Mouse (Mus musculus) neural tube, embryonic 11.5 days (tissue): ENCODE results near the gene Aqp7. TPM values are rescaled to one million over a fixed set of nuclear protein-coding genes. Genes with fewer than 3 reads are reported as not detected.

ENCODE experiments used
- ATAC-seq: fragments of 200-750 bp; cut with Nextera tagmentation; 2 replicates; pipeline ENCODE4 v1.8.0; 2017; ENCODE audit warnings: moderate number of reproducible peaks, mild to moderate bottlenecking, moderate TSS enrichment, moderate library complexity; ENCODE audit not compliant: insufficient read depth, low FRiP score, low TSS enrichment
- DNase-seq: peaks from one replicate; pipeline ENCODE4 v3.0.0-alpha.2; 2015; ENCODE audit warnings: low spot score
- H3K27ac ChIP-seq: fragments of 300-500 bp; sonication (generic); 2 replicates; pipeline ENCODE4 v1.5.1; 2014; ENCODE audit warnings: low read depth, mild to moderate bottlenecking, low read length
- H3K27me3 ChIP-seq: fragments of 300-500 bp; sonication (generic); 2 replicates; pipeline ENCODE4 v1.6.1; 2014; ENCODE audit warnings: mild to moderate bottlenecking, low read length, mixed read lengths; ENCODE audit not compliant: control insufficient read depth, insufficient read depth
- H3K36me3 ChIP-seq: fragments of 300-500 bp; sonication (generic); 2 replicates; pipeline ENCODE4 v1.6.1; 2014; ENCODE audit warnings: mild to moderate bottlenecking, low read length, moderate library complexity, mixed read lengths; ENCODE audit not compliant: control insufficient read depth, insufficient read depth
- H3K4me1 ChIP-seq: fragments of 300-500 bp; sonication (generic); 2 replicates; pipeline ENCODE4 v1.6.1; 2014; ENCODE audit warnings: low read length, mixed read lengths; ENCODE audit not compliant: control insufficient read depth, insufficient read depth
- H3K4me2 ChIP-seq: fragments of 300-500 bp; sonication (generic); 2 replicates; pipeline ENCODE4 v1.6.1; 2014; ENCODE audit warnings: low read depth, mild to moderate bottlenecking, moderate library complexity
- H3K4me3 ChIP-seq: fragments of 300-500 bp; sonication (generic); 2 replicates; pipeline ENCODE4 v1.5.1; 2014; ENCODE audit warnings: low read depth, low read length
- H3K9ac ChIP-seq: fragments of 300-500 bp; sonication (generic); 2 replicates; pipeline ENCODE4 v1.6.1; 2014; ENCODE audit warnings: mild to moderate bottlenecking, low read length
- H3K9me3 ChIP-seq: fragments of 300-500 bp; sonication (generic); 2 replicates; pipeline ENCODE4 v1.6.1; 2016; ENCODE audit warnings: low read length; ENCODE audit not compliant: control insufficient read depth
- WGBS: fragments of 180-500 bp; shearing (Covaris S2); extraction: QIAGEN DNeasy Blood & Tissue Kit; methylation state at CpG from one replicate; pipeline ENCODE4 v1.1.7; 2014; 5-methylcytosine and 5-hydroxymethylcytosine counted together
- polyA plus RNA-seq: library from polyadenylated mRNA; unstranded; fragments of >200 nt; fragmentation: Nextera tagmentation; extraction: Ambion mirVana; gene quantifications from 2 replicates; pipeline ENCODE4 v1.2.1, GENCODE M21; 2014

Gene Aqp7
- polyA plus RNA-seq, 1 experiment from 2014 or later = not detected

DNA sequence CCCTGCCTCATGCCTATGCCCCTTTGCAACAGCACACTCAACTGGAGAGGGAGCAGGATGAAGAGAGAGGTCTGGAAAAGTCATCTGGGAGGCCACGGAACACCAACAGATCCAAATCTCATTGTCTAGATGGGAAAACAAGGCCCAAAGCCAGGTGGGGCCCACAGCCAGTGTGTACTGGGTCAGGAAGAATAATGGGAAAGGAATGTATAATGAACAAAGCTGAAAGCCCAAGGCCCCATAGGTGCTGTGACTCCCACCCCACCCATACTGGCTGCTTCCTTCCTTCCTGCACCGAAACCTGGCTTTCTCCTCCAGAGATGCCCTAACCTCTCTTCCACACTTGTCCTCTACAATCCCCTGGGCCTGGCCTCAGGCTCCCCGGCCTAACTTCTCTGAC, 16.7 kb downstream of the Aqp7 start:
- H3K4me2 ChIP-seq = no peak overlapping the region
- H3K36me3 ChIP-seq = no peaks in the 10 kb centered on the region
- no peak overlapping the region for H3K9ac ChIP-seq
- H3K27ac ChIP-seq = no peak overlapping the region
- whole genome bisulfite sequencing = 68% methylated on average over 3 of the region's 3 CpGs
- ATAC-seq = no peak
- H3K4me1 ChIP-seq = no peaks in the 10 kb centered on the region
- no peak overlapping the region for H3K4me3 ChIP-seq
- no peak for DNase-seq
- no peaks in the 10 kb centered on the region for H3K27me3 ChIP-seq
- no peaks in the 10 kb centered on the region for H3K9me3 ChIP-seq

DNA sequence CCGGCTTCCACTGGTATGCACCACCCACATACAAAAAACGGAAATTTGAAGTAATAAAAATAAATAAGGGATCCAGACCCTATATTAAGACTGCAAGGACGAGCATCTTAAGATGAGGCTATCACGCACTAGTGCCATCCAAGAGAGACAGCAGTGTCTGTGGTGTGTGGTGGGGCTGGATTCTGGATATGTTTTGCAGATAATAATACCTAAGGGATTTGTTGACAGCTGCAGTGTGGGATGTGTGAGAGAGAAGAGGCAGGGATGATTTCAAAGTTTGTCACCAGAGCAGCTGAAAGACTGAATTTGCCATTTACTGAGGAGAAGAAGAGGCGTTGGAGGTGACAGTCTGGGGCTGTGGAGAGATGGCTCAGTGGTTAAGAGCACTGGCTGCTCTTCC, 18.6 kb downstream of the Aqp7 start:
- Histone ChIP-seq H3K9ac (no peak overlapping the region), H3K4me1 (no peaks in the 10 kb centered on the region), H3K4me2 (no peak overlapping the region), H3K27ac (no peak overlapping the region), H3K27me3 (no peaks in the 10 kb centered on the region), H3K36me3 (no peaks in the 10 kb centered on the region), H3K4me3 (no peak overlapping the region), H3K9me3 (no peaks in the 10 kb centered on the region)
- 96% methylated on average over 5 of the region's 5 CpGs for WGBS
- DNase-seq (no peak), ATAC-seq (no peak)

DNA sequence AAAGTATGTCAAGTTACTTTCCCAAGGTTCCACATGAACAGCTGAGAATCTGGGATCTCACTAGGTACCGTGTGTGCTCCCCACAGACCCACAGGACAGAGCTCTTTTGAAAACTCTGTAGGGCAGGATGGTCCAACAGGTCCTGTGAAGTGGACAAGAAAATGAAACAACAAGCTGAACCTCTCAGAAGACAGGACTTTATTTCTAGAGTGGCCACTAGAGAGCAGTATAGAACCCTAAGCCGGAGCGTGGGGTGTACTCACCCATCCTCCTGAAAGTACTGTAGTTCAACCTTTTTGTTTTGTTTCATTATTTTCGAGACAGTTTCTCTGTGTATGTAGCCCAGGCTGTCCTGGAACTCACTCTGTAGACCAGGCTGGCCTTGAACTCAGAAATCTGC, 19.7 kb downstream of the Aqp7 start:
- no peak for ATAC-seq
- Histone ChIP-seq H3K27me3 (no peaks in the 10 kb centered on the region), H3K27ac (no peak overlapping the region), H3K4me1 (no peaks in the 10 kb centered on the region), H3K4me2 (no peak overlapping the region), H3K4me3 (no peak overlapping the region), H3K9ac (no peak overlapping the region), H3K9me3 (no peaks in the 10 kb centered on the region), H3K36me3 (no peaks in the 10 kb centered on the region; the same call in 1 of the 2 replicates)
- WGBS = 84% methylated on average over 4 of the region's 4 CpGs
- DNase-seq = no peak

DNA sequence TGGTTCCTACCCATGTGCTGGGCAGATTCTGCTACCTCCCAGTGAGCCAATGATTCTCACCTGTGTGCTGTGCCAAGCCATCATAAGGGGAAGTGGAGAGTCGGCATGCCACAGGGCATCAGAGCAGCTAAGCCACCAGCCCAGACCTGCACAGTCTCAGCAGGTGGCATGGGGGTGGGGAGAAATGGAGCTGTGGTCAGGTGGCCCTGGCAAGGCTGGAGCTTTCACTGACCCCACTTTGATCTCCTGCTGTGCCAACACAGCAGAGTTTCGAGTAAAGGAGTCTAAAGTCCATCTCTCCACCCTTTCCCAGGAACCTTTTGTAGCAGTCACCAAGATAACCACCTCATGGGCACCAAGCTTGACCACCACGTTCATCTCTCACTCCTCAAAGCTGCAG, 20.1 kb downstream of the Aqp7 start:
- H3K4me3 ChIP-seq = no peak overlapping the region
- no peaks in the 10 kb centered on the region for H3K27me3 ChIP-seq
- H3K4me1 ChIP-seq = no peaks in the 10 kb centered on the region
- no peak overlapping the region for H3K9ac ChIP-seq
- H3K36me3 ChIP-seq = peaks cover 2% of the 10 kb centered on the region; the same call in 1 of the 2 replicates
- no peak overlapping the region for H3K4me2 ChIP-seq
- H3K27ac ChIP-seq = no peak overlapping the region
- ATAC-seq (no peak), DNase-seq (no peak)
- no peaks in the 10 kb centered on the region for H3K9me3 ChIP-seq
- WGBS = 85% methylated on average over 3 of the region's 3 CpGs

DNA sequence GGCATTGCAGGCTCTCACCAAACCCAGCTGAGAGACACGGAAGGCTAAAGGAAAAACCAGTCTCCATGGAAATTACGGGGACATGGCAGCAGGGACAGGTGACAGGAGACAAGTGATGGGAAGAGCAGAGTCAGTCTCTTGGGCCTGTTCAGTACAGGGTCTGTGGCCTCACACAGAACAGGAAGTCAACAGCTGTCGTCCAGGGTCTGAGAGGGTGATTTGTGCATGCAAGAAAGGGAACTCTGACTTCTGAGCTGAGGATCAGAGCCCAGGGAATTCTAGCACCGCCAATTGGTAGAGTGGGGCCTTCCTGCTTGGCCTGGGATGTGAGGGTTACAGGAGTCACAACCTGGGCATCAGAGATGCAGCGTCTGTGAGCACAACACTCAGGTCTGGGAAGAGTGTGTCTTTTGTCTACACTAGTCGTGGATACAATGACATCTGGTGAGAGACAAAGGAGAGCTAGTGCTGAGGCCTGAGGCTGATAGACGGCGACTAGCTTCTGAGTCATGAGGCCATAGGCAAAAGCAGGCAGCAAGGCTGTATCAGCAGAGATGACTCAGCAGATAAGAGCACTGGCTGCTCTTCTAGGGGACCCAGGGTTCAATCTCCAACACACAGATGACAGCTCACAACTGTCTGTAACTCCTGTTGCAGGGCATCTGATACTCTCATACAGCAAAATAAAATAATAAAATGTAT, 21.7 kb downstream of the Aqp7 start:
- no peak overlapping the region for H3K27ac ChIP-seq
- DNase-seq = peak; percentile 19

DNA sequence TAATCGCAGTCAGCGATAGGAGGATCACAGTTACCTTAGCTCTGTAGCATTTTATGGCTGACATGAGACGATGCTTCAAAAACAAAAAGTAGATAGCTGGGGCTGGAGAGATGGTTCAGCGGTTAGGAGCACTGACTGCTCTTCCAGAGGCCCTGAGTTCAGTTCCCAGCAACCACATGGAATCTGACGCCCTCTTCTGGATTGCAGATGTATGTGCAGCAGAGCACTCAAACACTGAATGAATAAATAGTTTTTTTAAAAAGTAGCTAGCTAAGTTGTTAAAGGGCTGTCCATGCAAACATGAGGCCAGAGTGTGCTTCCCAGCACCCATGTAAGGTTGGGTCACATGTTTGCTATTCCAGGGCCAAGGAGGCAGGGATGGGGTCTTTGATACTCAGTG, 26.8 kb downstream of the Aqp7 start:
- Histone ChIP-seq H3K9ac (no peak overlapping the region), H3K4me1 (no peaks in the 10 kb centered on the region), H3K9me3 (no peaks in the 10 kb centered on the region), H3K4me2 (no peak overlapping the region), H3K27ac (no peak overlapping the region), H3K27me3 (no peaks in the 10 kb centered on the region), H3K36me3 (peaks cover 2% of the 10 kb centered on the region; the same call in 1 of the 2 replicates), H3K4me3 (no peak overlapping the region)
- ATAC-seq (no peak), DNase-seq (no peak)
- 90% methylated on average over 5 of the region's 5 CpGs for WGBS

More for the DNA sequence above, 21.7 kb downstream of the Aqp7 start:
- peaks cover 2% of the 10 kb centered on the region; the same call in 1 of the 2 replicates for H3K36me3 ChIP-seq
- H3K4me2 ChIP-seq = no peak overlapping the region
- WGBS = 62% methylated on average over 8 of the region's 8 CpGs
- H3K9ac ChIP-seq = no peak overlapping the region
- no peaks in the 10 kb centered on the region for H3K9me3 ChIP-seq
- no peaks in the 10 kb centered on the region for H3K4me1 ChIP-seq
- no peak for ATAC-seq
- no peak overlapping the region for H3K4me3 ChIP-seq
- H3K27me3 ChIP-seq = no peaks in the 10 kb centered on the region

DNA sequence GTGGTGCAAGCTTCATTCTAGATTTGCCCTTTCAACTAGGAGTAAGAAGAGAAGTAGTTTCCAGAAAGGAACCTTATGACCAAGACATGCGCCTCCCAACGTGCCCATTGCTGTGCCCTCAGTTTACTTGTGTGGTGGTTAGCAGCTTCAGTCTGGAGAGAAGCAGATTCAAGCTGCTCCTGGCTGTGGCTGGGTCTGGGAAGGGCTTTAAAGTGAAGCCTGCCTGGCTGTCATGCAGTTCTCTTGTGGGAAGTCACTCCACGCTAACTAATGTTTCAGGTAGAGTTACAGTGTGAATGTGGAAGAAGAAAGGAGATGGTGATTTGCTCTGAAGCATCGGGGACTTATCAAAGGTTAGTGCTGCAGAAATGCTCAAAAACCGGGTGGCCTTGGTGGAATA, 32.1 kb downstream of the Aqp7 start:
- DNase-seq (no peak), ATAC-seq (no peak)
- no peaks in the 10 kb centered on the region for H3K4me1 ChIP-seq
- no peak overlapping the region for H3K9ac ChIP-seq
- WGBS = 94% methylated on average over 5 of the region's 5 CpGs
- H3K9me3 ChIP-seq = no peaks in the 10 kb centered on the region
- H3K4me2 ChIP-seq = no peak overlapping the region
- no peak overlapping the region for H3K27ac ChIP-seq
- H3K4me3 ChIP-seq = no peak overlapping the region
- H3K27me3 ChIP-seq = no peaks in the 10 kb centered on the region
- peaks cover 9% of the 10 kb centered on the region for H3K36me3 ChIP-seq

DNA sequence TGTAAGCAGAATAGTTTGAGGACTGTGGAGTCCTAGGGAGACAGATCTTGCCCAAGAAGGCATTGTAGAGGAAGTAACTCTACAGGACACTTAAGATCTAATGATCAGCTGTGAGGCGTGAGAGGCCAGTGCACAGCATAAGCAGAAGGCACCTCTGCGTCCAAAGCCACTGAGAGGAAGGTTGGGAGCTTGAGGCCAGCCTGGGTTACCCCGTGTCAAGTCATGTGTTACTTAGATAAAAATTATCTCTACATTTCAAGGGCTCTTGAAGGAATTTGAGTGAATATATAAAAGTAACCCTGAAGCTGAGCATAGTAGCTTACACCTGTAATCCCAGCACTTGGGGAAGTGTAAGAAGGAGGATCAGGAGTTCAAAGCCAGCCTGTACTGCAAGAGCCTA, 34.6 kb downstream of the Aqp7 start:
- H3K36me3 ChIP-seq = peaks cover 12% of the 10 kb centered on the region
- H3K4me1 ChIP-seq = no peaks in the 10 kb centered on the region
- no peak overlapping the region for H3K9ac ChIP-seq
- no peak overlapping the region for H3K27ac ChIP-seq
- no peaks in the 10 kb centered on the region for H3K9me3 ChIP-seq
- DNase-seq (no peak), ATAC-seq (no peak)
- H3K4me3 ChIP-seq = no peak overlapping the region
- 86% methylated on average over 3 of the region's 3 CpGs for WGBS
- no peak overlapping the region for H3K4me2 ChIP-seq
- H3K27me3 ChIP-seq = no peaks in the 10 kb centered on the region

DNA sequence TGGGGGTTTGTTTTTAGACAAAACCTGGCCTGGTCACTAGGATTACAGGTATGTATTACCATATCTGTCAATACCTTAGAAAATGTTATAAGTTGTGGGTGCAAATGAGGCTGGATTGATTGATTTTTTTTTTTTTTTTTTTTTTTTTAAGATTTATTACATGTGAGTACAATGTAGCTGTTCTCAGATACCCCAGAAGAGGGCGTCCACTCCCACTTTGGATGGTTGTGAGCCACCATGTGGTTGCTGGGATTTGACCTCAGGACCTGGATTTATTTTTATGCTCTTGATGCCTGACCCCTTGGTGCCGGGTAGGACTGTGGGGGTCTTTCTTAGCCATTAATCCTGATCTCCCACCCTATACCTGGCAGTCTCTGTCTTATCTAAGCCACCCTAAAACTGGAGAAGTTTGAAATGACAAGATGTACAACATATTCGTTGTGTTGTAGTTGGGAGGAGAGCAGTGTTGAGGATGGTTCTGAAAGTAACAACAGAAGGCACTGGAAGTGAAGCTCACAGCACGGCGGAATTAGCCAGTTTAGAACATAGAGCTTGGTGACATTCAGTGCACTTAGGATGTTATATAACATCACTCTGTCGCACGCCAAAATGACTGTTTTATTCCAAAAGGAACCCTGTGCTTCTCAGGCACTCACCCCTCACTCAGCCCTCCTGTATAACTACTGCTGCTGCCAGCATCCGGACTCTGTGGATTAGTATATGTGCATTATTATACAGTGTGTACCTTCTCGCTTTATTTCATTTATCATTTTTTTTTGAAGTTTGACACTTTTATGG, 46.9 kb downstream of the Aqp7 start:
- WGBS = 90% methylated on average over 9 of the region's 9 CpGs
- Histone ChIP-seq H3K27ac (no peak overlapping the region), H3K36me3 (peaks cover 12% of the 10 kb centered on the region), H3K27me3 (no peaks in the 10 kb centered on the region), H3K4me3 (no peak overlapping the region), H3K4me1 (no peaks in the 10 kb centered on the region), H3K4me2 (no peak overlapping the region), H3K9ac (no peak overlapping the region), H3K9me3 (no peaks in the 10 kb centered on the region)
- ATAC-seq = no peak
- no peak for DNase-seq
